Mouse (Mus musculus) cerebellum, adult 11-12 months (tissue): Measurements from ENCODE around the gene Agbl5.

Experiments used
- DNase-seq: peaks from one replicate; pipeline ENCODE4 v3.0.0; 2022

The Agbl5 gene

DNA sequence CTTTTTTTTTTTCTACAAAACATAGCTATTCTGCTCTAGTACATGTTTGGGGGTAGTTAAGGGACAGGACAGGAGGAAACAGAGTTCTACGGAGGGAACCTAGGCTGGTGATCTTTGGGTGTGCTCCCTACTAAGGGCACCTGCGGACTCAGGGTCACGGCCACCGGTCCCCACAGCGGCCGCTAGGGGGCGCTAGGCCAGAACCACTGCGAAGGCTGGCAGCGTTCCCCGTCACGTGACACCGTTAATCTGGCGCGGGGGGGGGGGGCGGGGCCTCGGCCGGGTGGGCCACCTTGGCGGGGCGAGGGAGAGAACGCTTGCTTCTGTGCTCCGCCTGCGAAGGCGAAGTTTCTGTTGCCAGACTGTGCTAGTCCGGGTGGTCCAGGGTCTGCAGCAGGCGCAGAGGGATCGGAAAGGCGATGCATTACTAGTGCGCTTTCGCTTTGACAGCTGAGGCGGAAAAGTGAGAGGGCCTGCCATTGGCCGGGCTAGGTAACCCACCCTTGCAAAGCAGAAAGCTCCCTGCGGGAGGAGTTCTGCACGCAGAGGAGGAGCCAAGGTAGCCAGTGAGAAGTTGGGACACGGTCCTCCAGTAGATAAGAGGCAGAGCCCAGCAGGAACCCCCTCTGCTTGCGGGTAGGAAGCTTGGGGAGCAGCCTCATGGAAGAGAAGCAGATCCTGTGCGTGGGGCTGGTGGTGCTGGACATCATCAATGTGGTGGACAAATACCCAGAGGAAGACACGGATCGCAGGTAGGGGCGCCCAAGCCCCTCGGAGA is 33.0 kb downstream of the Agbl5 start, which contains the start of gene Khk:
TSS of gene Khk (plus strand) at position 176 of the 778 bp plus-strand sequence.
- peak; percentile 87 for DNase-seq

DNA sequence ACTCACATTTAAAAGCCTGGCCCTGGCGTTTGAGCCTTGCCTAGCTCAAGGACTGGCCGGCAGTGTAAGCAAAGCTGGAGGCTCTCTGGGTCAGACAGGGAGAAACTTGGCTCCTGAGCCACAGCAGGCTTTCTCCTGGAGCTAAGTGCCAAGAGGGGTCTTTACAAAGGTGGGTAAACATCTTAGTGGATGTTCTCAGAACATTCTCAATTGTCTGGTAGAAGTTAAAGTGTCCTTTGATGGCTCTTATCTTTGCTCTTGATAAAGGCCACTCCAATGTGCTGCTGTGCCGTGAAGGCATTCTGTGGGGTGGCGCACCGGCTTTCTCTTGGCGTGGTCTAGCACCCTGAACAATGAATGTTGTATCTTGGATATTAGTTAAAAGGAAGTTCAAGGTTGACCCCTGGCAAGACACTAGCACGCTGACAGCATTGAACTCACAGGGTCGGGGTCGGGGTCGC is 34.1 kb downstream of the Agbl5 start:
- DNase-seq: peak; percentile 41

DNA sequence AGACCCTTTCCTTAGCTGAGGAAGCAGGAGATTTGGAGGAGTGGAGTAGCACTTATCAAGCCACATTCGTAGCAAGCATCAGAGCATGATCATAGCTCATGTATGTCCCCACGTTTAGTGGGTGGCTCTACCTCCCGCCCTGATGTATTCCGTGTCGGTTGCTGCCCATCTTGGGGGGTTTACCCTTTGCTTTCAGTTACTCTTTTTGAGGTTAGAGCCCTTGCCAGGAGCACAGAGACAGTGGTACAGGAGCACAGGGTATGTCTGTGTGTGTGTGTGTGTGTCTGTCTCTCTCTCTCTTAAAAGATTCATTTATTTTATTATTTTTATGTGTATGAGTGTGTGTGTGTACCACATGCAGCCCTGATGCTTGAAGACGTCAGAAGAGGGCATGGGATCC is 34.6 kb downstream of the Agbl5 start:
- no peak for DNase-seq

DNA sequence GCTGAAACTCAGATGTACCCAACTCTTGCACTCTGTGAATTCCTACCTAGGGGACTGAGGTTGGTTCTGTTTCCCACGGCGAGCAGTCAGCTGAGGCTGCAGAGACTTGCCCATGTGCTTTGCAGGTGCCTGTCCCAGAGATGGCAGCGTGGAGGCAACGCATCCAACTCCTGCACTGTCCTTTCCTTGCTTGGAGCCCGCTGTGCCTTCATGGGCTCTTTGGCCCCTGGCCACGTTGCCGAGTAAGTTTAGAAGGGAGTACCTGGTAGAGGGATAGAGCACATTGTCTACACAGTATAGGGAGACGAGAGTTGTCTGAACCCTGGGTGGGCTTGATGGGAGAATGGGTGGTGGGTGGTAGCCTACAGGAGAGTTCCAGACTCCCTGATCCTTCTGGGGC is 36.1 kb downstream of the Agbl5 start:
- DNase-seq: no peak

DNA sequence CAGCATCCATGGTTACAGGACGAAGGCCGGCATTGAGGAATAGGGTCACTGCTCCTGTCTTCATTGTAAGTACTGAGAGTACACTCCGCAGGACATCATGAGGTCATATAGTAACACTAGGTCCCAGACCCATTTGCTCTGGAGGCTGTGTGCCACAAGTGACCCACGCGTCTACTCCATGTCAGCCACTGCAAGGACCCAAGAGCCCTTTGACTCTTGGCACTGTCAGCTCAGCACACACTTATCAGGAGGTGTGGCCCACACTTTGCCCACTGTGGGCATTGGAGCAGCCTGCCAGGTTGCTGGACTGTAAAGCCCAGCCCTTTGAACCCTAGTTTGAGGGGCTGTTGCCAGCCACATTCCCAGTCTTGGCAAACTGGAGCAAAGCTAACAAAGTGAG is 36.7 kb downstream of the Agbl5 start:
- no peak for DNase-seq

DNA sequence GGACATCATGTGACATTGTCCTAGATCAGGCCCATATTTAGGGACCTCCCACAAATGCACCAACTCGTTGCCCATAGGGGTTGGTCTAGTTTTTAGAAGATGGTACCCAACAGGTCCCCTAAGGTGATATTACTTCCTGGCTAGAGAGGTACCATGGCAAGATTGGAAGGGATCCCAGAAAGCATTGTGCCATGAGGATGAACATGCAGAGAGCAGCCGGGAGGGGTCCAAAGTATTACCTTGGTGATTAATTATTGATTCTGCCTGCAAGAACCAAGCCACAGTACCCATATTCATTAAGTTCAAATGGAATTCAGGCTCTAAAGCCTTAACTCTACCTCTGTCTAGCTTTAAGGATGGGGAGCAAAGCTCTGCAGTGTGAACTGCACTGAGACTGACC is 37.6 kb downstream of the Agbl5 start:
- DNase-seq: no peak

DNA sequence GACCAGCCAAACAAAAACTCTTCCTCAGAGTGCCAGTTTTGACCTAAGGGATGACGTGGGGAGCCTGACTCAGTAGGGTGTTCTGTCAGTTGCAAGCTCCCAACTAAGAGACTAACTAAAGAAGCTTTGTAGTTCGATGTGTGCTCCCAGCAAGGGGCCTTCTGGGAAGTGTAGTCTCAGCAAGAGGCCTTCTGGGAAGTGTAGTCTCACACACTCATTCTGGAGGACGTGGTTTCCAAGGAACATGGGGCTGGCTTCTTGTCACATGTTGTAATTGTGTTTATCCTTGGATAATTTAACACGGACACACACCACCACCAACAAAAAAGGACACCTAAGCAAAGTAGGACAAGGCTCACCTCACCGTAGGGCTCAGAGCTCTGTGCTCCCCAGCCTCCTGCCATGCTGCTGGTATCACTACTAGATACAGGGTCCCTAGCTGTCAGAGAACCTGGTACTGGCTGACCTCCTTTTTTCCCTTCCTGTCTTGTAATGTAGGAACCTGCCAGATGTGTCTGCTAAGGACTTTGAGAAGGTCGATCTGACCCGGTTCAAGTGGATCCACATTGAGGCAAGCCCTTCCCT is 39.5 kb downstream of the Agbl5 start:
- no peak for DNase-seq

DNA sequence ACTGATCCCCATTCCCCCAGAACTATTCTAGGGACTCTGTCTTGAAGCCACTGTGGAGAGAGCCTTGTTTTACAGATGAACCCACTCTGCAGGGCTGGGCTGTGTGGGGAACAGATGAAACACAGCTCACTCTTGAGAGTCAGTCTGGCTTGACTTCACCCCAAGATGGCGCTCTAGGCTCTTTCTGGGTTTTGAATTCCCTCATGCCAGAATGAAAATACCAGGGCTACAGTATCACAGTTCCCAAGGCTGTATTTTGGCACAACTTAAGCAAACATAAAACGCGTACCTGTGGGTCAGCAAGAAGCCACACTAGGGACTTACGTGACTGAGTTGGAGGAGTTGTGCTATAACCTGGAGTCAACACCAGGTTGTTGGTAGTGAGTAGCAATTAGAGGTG is 41.6 kb downstream of the Agbl5 start:
- DNase-seq: peak; percentile 71

DNA sequence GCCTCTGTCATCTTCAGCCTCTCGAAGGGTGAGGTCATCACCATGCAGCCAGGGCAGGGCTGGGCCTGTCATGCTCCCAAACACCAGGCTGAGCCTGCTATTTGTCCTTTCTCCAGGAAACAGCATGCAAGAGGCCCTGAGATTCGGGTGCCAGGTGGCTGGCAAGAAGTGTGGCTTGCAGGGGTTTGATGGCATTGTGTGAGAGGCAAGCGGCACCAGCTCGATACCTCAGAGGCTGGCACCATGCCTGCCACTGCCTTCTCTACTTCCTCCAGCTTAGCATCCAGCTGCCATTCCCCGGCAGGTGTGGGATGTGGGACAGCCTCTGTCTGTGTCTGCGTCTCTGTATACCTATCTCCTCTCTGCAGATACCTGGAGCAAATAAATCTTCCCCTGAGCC is 42.4 kb downstream of the Agbl5 start:
- DNase-seq: peak; percentile 33

DNA sequence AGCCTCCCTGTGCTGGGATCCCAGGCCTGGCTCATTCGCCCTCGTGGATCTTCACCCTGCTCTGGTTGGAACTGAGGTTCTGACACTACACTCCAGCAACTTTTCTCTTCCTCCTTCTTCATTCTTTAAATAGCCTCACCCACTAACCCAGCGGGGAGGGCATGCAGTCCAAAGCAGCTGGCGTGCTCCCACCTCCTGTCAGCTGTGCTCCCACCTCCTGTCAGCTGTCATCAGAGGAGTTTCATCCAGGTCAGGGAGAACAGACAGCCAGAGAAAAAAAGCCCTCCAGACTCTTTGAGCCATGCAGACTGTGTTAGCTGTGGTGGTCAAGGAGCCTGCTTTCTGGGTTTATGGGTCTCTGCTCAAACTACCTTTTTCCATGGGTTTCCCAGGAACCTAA is 42.9 kb downstream of the Agbl5 start:
- DNase-seq: no peak

DNA sequence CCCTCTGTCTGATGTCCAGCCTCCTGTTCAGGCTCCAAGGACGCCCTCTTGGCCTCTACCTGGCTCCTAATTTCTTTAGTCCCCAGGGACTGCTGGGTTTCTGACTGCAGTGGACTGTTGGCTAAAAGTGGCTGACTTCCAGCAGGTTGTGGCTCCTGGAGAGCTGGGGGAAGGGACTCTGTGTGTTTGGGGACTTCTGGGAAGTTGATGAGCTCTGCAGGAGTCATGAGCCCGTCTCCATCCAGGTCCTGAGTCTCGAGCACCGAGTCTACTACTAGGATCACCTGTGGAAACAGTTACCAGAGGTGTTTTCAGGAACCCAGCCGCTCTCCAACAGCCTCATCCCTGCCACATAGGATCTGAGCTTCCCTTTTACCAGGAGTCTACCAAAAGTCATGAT is 45.2 kb downstream of the Agbl5 start:
- no peak for DNase-seq

DNA sequence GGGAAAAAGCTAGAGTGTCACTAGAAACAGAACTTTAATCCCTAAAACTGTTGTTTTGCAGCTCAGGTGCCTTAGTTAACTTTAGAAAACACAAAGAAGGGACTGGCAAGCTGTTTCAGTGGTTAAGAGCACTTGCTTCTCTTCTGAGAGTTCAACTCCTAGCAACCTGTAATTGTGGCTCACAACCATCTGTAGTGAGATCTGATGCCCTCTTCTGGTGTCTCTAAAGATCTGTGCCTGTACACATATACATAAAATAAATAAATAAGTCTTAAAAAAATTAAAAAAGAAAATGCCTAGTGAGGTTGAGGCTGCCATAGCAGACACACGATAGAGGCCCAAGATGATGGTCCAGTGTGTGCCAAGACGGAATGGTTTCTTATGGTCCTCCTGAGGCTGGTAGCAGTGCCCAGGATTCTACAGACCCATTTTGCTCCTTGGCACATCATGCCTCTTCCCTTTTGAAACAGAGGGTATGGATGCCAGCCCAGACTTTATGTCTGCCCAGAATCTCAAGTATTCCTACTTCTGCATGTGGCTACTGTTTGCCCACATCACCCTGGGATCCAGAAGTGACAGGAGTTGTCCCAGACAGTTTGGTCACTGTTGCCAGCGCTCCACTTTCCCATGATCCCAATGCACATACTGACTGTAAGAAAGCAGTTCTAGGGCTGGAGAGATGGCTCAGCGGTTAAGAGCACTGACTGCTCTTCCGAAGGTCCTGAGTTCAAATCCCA is 46.4 kb downstream of the Agbl5 start:
- no peak for DNase-seq

DNA sequence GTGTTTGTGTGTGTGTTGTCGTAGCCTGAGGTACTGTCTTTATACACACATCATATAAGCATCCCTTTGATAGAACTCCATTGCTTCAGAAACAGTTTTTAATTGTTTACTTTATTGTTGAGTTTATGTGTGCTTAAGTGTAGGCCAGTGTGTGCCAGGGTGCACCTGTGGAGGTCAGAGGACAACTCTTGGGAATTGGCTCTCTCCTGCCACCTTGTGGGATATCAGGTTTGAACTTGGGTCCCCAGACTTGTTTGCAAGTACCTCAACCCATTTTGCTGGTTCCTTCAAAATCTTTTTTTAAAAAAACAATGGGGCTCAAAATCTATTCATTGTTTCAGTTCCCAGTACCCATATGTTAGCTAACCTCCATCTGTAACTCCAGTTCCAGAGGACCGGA is 54.5 kb downstream of the Agbl5 start:
- DNase-seq: no peak

DNA sequence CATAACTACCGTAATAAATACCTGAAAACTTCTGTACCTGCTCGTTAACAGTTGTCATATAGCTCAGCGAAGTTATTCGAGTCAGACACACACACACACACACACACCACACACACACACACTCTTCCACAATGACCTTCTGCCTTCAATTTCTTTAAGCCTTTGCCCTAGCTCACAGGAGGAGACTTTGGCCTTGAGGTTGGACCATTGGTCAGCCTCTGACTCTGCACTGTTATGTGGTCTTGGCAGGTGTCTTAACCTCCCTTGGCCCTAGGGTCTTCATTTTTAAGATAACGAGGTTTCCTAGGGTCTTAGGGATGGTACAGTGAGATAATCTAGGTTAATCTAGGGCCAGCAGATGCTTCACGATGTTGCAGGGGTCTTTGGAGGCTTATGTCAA is 55.9 kb downstream of the Agbl5 start:
- no peak for DNase-seq

DNA sequence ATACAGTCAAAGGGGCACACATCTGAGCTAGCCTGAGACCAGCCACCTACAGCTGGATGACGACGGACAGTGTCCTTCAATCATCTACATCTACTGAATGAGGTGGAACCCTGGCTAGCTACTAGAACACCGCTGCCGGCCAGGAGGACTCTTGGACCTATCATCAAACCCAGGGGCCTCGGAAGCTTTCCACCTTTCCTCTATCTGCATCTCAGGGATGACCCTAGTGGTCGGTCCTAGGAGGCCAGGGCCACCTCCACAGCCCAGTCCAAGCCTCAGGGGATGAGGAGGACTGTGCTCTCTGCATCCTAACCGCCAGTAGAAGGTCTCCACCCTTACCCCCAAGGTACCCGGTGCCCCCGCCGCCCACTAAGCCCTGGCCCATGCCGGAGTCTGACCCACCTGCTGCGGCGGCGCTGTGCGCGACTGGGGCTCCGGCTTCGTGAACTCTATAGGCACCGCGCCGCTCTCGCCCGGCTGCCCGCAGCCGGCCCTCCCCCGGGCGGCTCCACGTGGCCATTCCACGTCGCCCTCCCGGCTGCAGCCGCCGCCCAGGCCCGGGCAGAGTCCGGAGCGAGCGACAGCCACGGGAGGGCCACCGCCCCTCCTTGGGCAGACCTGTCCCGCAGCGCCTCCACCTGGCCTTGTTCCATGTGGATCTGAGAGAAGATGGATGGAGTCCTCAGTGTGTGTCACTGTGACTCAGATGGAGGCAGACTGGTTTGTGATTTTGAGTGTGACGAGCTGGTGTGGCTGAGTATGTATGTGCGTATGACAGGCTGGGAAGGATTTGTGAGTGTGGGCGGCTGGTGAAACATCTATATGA is 56.7 kb downstream of the Agbl5 start, which contains the start of gene Cgref1:
TSS of gene Cgref1 (minus strand) at position 636 of the 826 bp plus-strand sequence.
- peak; percentile 79 for DNase-seq

DNA sequence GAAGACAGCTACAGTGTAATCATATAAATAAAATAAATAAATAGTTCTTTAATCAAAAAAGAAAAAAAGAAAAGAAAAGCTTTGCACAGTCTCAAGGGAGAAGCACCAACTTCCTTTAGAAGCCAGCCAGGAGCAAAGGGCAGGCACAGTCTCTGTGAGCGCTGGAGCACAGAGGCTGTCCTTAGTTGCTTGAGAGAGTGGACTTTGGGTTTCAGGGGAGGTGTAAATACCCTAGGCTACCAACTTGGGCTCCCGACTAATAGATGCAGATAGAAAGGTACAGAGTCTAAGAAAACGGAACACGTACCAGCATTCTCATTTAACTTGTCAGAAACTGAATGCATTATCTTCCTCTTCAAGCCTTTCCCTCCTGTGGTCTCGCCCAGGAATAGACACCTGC is 60.1 kb downstream of the Agbl5 start:
- no peak for DNase-seq

DNA sequence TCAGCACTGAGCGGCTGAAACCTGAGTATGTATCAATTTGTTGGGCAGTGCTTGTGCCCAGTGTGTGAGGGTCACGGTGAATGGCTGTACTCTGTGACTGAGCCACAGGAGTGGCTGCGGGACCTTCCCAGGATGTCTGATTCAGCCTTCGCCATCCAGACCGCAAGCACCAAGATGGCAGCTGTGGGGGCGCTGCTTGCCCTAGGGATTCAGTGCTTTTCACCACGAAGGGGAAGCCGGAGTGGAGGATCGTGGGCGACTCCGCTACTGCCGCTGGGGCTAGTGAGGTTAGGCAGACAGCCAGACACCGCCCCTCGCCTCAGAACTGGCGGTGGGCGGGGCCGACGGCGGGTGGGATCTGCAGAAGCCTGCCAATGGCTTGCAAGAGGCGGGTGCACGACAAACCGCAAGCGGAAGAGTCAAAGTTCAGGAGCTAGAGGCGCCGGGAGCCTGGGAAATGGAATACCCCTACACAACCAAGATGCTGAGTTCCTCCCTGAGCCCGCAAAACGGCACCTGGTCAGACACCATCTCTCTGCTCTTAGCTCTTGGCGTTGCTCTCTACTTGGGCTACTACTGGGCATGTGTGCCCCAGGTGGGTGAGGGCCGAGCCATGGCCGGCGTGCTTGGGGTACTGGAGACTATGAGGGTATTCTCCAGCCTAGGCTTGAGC is 61.3 kb downstream of the Agbl5 start:
- peak; percentile 86 for DNase-seq

DNA sequence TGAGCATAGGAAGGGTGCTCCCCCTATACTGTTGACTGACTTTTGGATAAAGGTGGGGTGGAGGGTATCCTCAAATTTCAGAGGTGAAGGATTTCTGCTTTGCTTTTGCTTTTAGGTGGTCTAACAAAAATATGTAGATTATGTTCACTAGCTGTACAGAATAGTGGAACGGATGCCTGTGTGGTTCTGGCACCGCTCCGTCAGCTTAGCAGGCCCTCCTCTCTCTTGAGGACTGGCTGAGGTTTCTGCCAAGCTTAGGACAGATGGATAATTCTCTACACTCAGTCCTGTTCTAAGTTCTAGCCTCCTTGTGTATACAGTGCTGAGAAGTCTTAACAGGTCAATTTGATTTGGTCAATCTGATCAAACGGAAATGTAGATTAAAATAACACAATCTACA is 62.0 kb downstream of the Agbl5 start:
- peak; percentile 44 for DNase-seq

DNA sequence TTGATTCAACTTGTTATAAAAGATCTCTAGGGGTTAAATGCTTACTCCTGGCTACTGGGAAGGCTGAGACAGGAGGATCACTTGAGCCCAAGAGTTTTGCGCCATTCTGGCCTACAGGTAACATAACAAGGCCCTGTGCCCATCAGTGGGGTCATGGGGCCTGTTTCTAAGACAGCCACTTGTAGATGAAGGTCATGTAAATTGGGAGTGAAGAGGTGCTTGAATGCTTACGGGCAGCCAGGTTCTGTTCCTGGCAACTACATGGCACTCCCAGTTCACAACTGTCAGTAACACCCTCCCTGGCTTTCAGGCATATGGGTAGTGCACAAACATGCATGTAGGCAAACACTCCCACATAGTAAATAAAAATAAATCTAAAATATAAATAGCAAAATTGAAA is 62.4 kb downstream of the Agbl5 start:
- DNase-seq: no peak

DNA sequence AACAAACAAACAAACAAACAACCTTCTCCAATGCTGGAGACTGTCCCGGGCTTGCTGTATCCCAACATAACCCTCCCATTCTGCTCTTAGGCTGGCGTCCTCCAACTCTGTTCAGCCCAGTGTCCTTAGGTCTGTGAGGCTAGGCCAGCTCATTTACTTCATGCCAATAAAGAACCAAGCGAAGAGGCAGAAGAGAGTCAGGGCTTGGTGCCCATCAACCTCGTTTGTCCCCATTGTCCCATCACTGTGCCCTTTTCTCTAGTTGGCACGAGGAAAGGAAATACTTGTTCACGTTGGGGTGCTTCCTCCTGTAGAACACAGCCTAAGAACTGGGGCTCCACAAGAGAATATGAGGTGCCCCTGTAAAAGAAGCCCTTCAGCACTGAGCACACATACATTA is 63.2 kb downstream of the Agbl5 start:
- no peak for DNase-seq

DNA sequence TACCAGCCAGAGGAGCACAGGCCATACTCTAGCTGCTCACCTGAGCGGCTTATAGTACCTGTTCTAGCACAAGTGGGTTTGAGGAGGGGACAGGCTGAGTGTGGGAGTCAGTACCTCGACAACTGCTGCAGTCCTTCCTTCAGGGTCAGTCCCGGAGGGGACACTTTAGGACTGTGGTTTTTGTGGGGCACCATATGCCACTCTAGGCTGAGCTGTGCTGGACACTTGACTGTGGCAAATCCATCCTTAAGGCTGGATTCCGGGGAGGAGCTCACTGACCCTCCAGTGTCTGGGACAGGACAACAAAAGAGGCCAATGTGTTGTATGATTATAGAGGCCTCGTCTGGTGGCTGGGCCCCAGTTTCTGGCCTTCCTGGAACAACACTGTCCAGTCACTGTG is 64.1 kb downstream of the Agbl5 start:
- no peak for DNase-seq

DNA sequence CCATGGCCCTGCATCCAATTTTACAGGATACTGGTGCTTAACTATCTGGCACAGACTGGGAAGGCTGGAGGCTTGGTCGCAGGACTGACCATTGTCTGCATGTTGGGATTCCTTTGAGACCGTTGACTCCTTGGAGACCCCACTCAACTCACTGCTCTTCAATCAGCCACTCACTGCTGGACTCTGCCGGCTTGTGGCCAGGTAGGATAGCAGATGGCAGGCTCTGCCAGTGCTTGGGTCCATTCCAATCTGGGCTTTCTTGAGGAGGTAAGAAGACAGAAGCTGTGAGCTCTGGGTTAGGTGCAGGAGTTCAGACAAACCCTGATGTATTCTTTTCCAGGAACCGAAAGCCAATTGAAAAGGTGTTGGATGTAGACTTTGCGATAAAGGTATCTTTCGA is 65.6 kb downstream of the Agbl5 start:
- peak; percentile 77 for DNase-seq
